Mouse (Mus musculus): ENCODE measurements around the gene D230025D16Rik.

GRCm38 (mm10) chr8:105231503-105232320 is 6.8 kb downstream of the D230025D16Rik start:
- TF ChIP-seq CTCF (conservative IDR thresholded peaks at IDR 0.05; ENCODE audit: low read length) (no peak), NANOG (IDR thresholded peaks at IDR 0.05; ENCODE audit: borderline replicate concordance, low read length) (peak; percentile 14; the same call in 1 of the 2 replicates), POU5F1 (IDR thresholded peaks at IDR 0.05; ENCODE audit: borderline replicate concordance, low read length) (no peak)

All from E14TG2a.4 (cell line).